Mouse (Mus musculus) embryonic fibroblast, embryonic 13.5 days (primary cell): ENCODE measurements around the gene Usp3.

Source experiments
- CTCF ChIP-seq: IDR thresholded peaks from 2 replicates; pipeline ENCODE4 v1.5.1; 2011; ENCODE audit warnings: mild to moderate bottlenecking, control low read depth, low read length, moderate library complexity, borderline replicate concordance; ENCODE audit not compliant: insufficient read depth
- POLR2A ChIP-seq: IDR thresholded peaks from 2 replicates; pipeline ENCODE4 v1.6.1; 2011; ENCODE audit warnings: low read depth, mild to moderate bottlenecking, control low read depth, low read length, moderate library complexity

DNA sequence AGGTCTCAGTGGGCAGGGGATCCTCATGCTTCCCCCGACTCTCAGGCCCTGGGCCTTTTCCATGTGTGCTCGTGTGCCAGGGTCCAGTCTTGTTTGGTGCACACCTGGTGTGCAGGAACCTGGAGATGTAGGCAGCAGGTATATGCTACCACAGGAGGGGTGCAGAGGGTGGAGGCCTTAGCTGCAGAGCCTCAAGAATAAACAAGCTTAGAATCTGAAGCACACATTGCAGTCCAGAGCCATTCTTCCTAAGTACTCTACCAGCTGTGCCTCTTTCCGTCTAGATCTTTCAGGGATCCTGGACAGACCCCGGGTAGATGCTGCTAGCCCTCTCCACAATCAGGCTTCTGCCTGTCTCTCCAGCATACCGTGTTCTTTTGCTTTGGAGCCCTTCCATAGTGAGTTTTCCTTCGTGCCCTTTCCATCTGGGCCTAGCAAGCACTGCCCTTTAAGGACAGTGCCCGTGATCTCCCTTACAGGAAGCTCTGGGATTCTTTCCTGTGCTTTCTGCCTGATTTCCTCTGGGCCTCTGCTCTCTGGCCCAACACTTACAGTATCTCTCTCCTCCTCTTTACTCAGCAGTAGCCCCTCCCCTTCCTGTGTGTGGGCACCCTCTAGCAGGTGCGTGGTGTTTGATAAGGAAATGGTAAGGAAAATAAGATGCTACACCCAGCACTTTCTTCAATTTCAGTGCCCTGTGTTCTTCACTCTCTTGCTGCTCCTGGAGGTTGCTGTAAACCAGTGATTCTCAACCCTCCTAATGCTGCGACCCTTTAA, 87.6 kb downstream of the Usp3 start:
- TF ChIP-seq CTCF: no peak
- TF ChIP-seq POLR2A: no peak
